27 mouse cellular contexts compared by ENCODE assay signal in genomic region chr12:99462302-99462701, GRCm38 (mm10).
DNase-seq lines count a peak whose midpoint lies in the region; ATAC-seq and TF ChIP-seq lines count a peak whose summit lies in the region.
"Had no signal": no experiment of that assay in that cellular context is flagged by ENCODE, and none has a peak within 500 bp of the region (broad histone marks: within the 10 kb centered on the region; RNA-seq: fewer than 3 reads in every experiment).

No protein-coding gene starts in this region.

- TF ChIP-seq CTCF in stomach, postnatal 0 days (IDR thresholded peaks at IDR 0.05; ENCODE audit: low read depth), result no peak

- H3K27ac ChIP-seq in lung, embryonic 15.5 days, result peak overlapping the region; percentile 59; the same call in 1 of the 2 replicates
- no peak overlapping the region for H3K27ac ChIP-seq in stomach, embryonic 15.5 days
- no peak overlapping the region for H3K27ac ChIP-seq in stomach, postnatal 0 days (replicated peaks)
- H3K27ac ChIP-seq: embryonic facial prominence, embryonic 12.5 days; embryonic facial prominence, embryonic 15.5 days; heart, embryonic 15.5 days; hindbrain, embryonic 10.5 days; hindbrain, embryonic 14.5 days; hindbrain, postnatal 0 days had no signal

- DNase-seq in lung, postnatal 10 days, result no peak
- DNase-seq in stomach, postnatal 0 days (ENCODE audit: low spot score), result no peak
- DNase-seq in adipocyte (ENCODE audit: low spot score), result peak; percentile 7
- no peak for DNase-seq in thymus, postnatal 25 days
- no peak for DNase-seq in ovary, postnatal 36 days (ENCODE audit: low spot score)
- DNase-seq: adrenal gland, adult 2 months; adrenal gland, postnatal 14 days; cerebellum, adult 11 months; cerebellum, adult 2 months; cerebellum, adult 9-11 months; cerebellum, postnatal 25 days; gastrocnemius, postnatal 14 days; heart, adult 18-20 months; heart, postnatal 10 days; heart, postnatal 36 days had no signal

- no peak overlapping the region for H3K9ac ChIP-seq in lung, embryonic 15.5 days
- no peak overlapping the region for H3K9ac ChIP-seq in stomach, embryonic 15.5 days
- H3K9ac ChIP-seq in stomach, postnatal 0 days (ENCODE audit: low read length), result no peak overlapping the region
- H3K9ac ChIP-seq: embryonic facial prominence, embryonic 12.5 days; embryonic facial prominence, embryonic 15.5 days; heart, embryonic 12.5 days; heart, embryonic 15.5 days; hindbrain, embryonic 14.5 days had no signal

- no peak overlapping the region for H3K4me3 ChIP-seq in lung, embryonic 15.5 days
- no peak overlapping the region for H3K4me3 ChIP-seq in stomach, embryonic 15.5 days (replicated peaks)
- H3K4me3 ChIP-seq in stomach, postnatal 0 days (ENCODE audit: low read depth, low read length), result no peak overlapping the region
- H3K4me3 ChIP-seq: embryonic facial prominence, embryonic 12.5 days; embryonic facial prominence, embryonic 15.5 days; heart, embryonic 12.5 days; heart, embryonic 15.5 days; hindbrain, embryonic 10.5 days had no signal

- no peaks in the 10 kb centered on the region for H3K9me3 ChIP-seq in lung, embryonic 15.5 days
- H3K9me3 ChIP-seq in stomach, embryonic 15.5 days, result no peaks in the 10 kb centered on the region
- H3K9me3 ChIP-seq in stomach, postnatal 0 days (ENCODE audit: control insufficient read depth, low read length), result no peaks in the 10 kb centered on the region
- H3K9me3 ChIP-seq: embryonic facial prominence, embryonic 12.5 days; embryonic facial prominence, embryonic 15.5 days; heart, embryonic 12.5 days; heart, embryonic 15.5 days; hindbrain, embryonic 10.5 days had no signal

- TF ChIP-seq EP300 in stomach, postnatal 0 days (optimal IDR thresholded peaks at IDR 0.05), result no peak

- H3K4me1 ChIP-seq in lung, embryonic 15.5 days, result peaks cover 6% of the 10 kb centered on the region
- peaks cover 7% of the 10 kb centered on the region; the same call in 1 of the 2 replicates for H3K4me1 ChIP-seq in stomach, embryonic 15.5 days
- H3K4me1 ChIP-seq in stomach, postnatal 0 days (replicated peaks; ENCODE audit: control insufficient read depth, insufficient read depth), result no peaks in the 10 kb centered on the region

- no peak overlapping the region for H3K4me2 ChIP-seq in lung, embryonic 15.5 days
- H3K4me2 ChIP-seq in stomach, embryonic 15.5 days, result peak overlapping the region; percentile 5; the same call in 1 of the 2 replicates
- H3K4me2 ChIP-seq in stomach, postnatal 0 days (replicated peaks; ENCODE audit: low read depth), result no peak overlapping the region
- H3K4me2 ChIP-seq: embryonic facial prominence, embryonic 12.5 days; embryonic facial prominence, embryonic 15.5 days; heart, embryonic 12.5 days; heart, embryonic 15.5 days; hindbrain, embryonic 14.5 days had no signal

- ATAC-seq in lung, embryonic 15.5 days (ENCODE audit: borderline replicate concordance, extremely low read depth, low FRiP score, low TSS enrichment), result no peak
- no peak for ATAC-seq in stomach, embryonic 15.5 days (ENCODE audit: insufficient read depth, low FRiP score, low read depth)
- ATAC-seq in stomach, postnatal 0 days (ENCODE audit: low FRiP score, low TSS enrichment), result no peak
- ATAC-seq: forebrain, embryonic 14.5 days; hindbrain, postnatal 0 days; Patski had no signal

- H3K36me3 ChIP-seq in lung, embryonic 15.5 days, result no peaks in the 10 kb centered on the region
- no peaks in the 10 kb centered on the region for H3K36me3 ChIP-seq in stomach, embryonic 15.5 days
- no peaks in the 10 kb centered on the region for H3K36me3 ChIP-seq in stomach, postnatal 0 days (ENCODE audit: control insufficient read depth, insufficient read depth, low read length)
- H3K36me3 ChIP-seq: embryonic facial prominence, embryonic 12.5 days; embryonic facial prominence, embryonic 15.5 days; G1E; heart, embryonic 12.5 days; heart, embryonic 15.5 days; hindbrain, embryonic 10.5 days had no signal

- H3K27me3 ChIP-seq in lung, embryonic 15.5 days, result no peaks in the 10 kb centered on the region
- H3K27me3 ChIP-seq in stomach, embryonic 15.5 days (replicated peaks), result no peaks in the 10 kb centered on the region
- no peaks in the 10 kb centered on the region for H3K27me3 ChIP-seq in stomach, postnatal 0 days (ENCODE audit: control insufficient read depth, insufficient read depth, low read length)
- H3K27me3 ChIP-seq: embryonic facial prominence, embryonic 12.5 days; embryonic facial prominence, embryonic 15.5 days; heart, embryonic 12.5 days; heart, embryonic 15.5 days; Patski had no signal
